Mouse (Mus musculus) ZHBTc4 (cell line): ENCODE results near the gene Vmn2r34.
"Not testable (repeated sequence)": the region's sequence is repeated elsewhere in the genome, so short reads cannot be mapped to it uniquely, and the experiment has no call there.

Experiments
- DNase-seq: peaks from one replicate; pipeline ENCODE4 v3.0.0-alpha.2; 2011; ENCODE audit warnings: low read depth, low spot score

The Vmn2r34 gene

DNA sequence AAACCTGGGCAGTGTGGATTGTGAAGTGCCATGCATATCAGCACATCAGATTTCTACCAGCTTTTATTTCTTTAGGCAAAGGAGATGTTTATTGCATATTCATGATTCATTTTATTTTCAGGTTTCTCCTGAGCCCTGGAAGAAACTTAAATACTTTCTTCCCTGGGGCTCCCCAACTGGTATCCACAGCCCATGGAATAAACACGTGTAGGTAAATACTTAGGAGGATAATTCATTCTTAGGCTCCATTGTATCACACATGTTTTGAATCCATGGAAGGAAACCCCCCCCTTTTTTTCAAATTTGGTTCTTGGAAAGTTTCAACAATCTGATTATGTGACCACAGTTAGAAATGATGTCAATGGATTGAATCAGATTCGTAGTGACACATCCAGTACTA is at the start of gene Vmn2r34:
Gene Vmn2r34, minus strand, starts transcription at position 101 of the 400 bp plus-strand sequence.
- not testable (repeated sequence) for DNase-seq

DNA sequence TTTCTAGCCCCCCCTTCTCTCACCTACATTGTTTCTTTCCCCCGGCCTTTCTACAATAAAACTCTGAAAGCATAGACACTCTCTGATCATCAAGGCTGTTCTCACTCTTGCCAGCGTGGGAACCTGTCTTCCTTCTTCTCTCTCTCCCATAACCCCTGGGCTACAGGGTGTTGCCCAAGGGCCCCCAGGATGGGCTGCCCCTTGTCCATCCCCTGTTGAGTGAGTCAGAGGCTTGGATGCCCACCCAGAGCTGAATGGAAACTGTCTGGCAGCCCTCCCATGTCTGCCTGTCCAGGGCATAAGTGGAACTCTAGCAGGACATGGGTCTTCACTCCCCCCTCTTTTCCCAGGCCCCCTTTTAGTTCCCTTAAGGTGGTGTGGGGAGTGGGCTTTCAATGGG is 15.3 kb downstream of the Vmn2r34 start:
- not testable (repeated sequence) for DNase-seq
